Mouse (Mus musculus) brain, embryonic 14.5 days (tissue): ENCODE measurements around the gene Zfp148.

Experiments used
- CTCF ChIP-seq: fragments of 200-500 bp; IDR thresholded peaks from 2 replicates; pipeline ENCODE4 v1.5.1; 2012; ENCODE audit warnings: inconsistent platforms, mild to moderate bottlenecking, moderate library complexity, borderline replicate concordance; ENCODE audit not compliant: insufficient read depth, insufficient read length; ENCODE audit errors: extremely low read depth
- POLR2A ChIP-seq: fragments of 200-500 bp; IDR thresholded peaks from 2 replicates; pipeline ENCODE4 v1.6.1; 2012; ENCODE audit warnings: mild to moderate bottlenecking, inconsistent platforms, borderline replicate concordance; ENCODE audit not compliant: poor library complexity, insufficient read depth, insufficient read length, severe bottlenecking; ENCODE audit errors: extremely low read depth

- no peak for TF ChIP-seq CTCF
- no peak for TF ChIP-seq POLR2A
Measured at GRCm38 (mm10) chr16:33379219-33379943, 1.3 kb upstream of the Zfp148 start.
